Mouse (Mus musculus) heart, postnatal 0 days (tissue): ENCODE data around the gene Pigl.

ENCODE experiments used
- CTCF ChIP-seq: IDR thresholded peaks from 2 replicates; pipeline ENCODE4 v1.5.1; 2016; ENCODE audit warnings: antibody characterized with exemption, control low read depth, low read depth
- EP300 ChIP-seq: IDR thresholded peaks from 2 replicates; pipeline ENCODE4 v1.6.1; 2016; ENCODE audit warnings: antibody characterized with exemption, low read depth

DNA sequence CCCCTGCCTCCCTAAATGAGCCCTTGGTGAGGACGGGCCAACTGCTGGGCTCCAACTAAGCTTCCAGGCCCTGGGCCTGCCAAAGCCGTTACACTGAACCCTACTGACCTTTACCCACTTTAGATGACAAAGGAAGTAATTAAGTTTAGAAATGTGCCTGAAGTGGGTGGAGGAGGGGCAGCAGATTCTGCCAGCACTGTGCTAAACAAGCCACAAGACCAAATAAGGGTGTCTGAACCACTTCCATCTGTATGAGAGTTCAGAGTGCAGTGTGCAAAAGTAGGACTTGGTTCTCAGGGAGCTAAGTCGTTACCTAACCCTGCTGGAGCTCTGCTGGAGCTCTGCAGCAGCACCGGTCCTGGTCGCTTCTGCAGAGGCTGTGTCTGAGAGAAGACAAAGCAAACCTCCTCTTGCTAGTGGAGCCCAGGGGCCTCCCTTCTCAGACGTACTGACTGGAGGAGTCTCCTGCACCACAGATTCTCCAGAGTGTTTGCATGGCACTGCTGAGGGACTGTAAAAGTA, 36.6 kb downstream of the Pigl start:
- TF ChIP-seq CTCF = no peak
- no peak for TF ChIP-seq EP300
